Mouse (Mus musculus) urinary bladder, adult 18-20 months (tissue): ENCODE measurements around the gene Cc2d1b.

Experiments
- DNase-seq, 2 experiments: peaks; one replicate each; pipeline ENCODE4 v3.0.0; 2022; ENCODE audit warnings: low spot score in 2 of 2, mixed read lengths in 2 of 2

Gene Cc2d1b

DNA sequence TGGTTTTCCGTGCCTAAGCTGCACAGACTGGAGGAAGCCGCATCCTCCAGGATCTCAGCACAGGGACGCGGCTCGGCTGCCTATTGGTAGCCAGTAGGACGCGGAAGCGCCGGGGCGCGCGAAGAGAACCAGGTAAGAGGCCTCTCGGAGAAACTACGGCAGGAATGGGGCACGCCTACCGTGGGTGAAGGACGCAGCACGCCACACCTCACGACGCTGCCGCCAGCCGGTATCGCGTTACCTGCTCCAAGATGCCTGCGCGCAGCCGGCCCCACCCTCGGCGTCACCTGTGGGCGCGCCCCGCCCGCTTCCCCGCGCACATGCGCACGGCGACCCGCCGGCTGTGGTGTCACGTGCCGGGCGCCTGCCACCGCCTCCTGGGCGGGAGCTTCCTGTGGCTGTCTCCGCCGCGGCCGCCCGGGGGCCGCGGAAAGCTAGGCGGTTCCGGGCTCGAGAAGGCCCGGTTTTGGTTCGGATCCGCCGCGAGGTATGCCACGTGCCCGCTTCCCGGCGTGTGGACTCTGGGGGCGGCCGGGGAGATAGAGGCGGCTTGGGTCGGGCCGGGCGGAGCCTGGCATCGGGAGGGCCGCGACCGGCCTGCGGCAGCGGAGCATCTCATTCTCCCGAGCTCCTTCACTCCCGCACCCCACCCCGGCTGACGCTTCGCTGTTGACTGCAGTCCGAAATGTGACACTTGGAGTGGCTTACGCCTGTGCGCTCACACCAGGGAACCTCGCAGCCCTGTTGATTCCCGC is at the start of gene Cc2d1b:
Cc2d1b (plus strand) TSS at position 354 of the 755 bp plus-strand sequence.
- peak; percentile 77 to 89 for DNase-seq

- no peak for DNase-seq
Measured at GRCm38 (mm10) chr4:108572644-108573043, 47.1 kb upstream of the Cc2d1b start.

- peak; percentile 95 to 98 for DNase-seq
Measured at GRCm38 (mm10) chr4:108578840-108579742, 40.6 kb upstream of the Cc2d1b start, which contains the start of the genes Prpf38a and Orc1. Prpf38a (minus strand) TSS chr4:108579336. Orc1 (plus strand) TSS chr4:108579423.

DNA sequence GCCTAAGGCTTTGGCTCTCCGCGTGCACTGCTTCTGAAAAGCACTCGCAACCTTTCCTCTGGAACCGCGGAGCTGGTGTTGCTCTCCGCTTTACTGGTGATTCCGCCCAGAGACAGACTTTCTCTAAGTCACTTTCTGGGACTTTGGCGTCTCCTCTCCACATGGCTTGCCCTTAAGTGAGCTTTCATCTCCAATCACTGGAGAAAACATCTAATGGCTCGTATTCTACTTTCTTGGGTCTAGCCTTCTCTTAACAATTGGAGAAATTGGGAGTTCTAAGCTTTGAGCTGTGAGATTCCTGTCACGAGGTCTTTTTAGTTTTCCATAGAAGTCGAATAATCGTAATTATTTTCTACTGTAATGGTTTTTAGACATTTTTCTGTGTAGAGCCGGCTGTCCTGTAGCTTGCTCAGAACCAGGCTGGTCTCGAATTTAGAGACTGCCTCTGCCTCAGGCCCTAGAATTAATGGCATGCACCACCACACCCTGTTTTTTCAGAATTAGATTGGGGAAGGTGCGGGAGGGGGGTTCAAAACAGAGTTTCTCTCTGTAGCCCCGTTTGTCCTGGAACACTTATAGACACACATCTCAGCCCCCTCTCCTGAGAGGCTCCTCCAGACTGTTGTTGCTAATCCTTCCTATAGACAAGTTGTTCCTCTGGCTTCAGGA is 39.9 kb upstream of the Cc2d1b start:
- no peak for DNase-seq

GRCm38 (mm10) chr4:108593376-108593775 is 26.4 kb upstream of the Cc2d1b start:
- no peak for DNase-seq

- no peak for DNase-seq
Measured at GRCm38 (mm10) chr4:108595785-108596184, 24.0 kb upstream of the Cc2d1b start.

GRCm38 (mm10) chr4:108598306-108598705 is 21.4 kb upstream of the Cc2d1b start:
- no peak for DNase-seq

- no peak for DNase-seq
Measured at GRCm38 (mm10) chr4:108601870-108602269, 17.9 kb upstream of the Cc2d1b start.

DNA sequence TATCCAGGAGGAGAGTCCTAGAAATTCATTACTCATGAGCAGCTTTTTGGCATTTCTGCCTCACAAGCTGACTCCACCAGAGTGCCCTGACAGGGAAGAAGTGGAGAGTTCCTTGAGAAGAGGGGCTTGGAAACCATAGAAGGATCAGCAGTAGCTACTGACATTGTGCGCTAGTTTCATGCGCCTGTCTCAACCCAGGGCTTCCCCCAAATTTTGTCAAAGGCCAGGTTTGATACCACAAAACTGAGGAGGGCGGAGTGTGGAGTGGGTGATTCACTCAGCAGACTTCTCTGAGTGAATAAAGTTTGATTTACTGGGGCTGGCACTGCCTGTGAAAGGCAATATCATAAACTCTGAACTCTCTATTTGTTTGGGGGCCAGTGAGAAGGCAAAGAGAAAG is 11.1 kb upstream of the Cc2d1b start:
- no peak for DNase-seq

DNA sequence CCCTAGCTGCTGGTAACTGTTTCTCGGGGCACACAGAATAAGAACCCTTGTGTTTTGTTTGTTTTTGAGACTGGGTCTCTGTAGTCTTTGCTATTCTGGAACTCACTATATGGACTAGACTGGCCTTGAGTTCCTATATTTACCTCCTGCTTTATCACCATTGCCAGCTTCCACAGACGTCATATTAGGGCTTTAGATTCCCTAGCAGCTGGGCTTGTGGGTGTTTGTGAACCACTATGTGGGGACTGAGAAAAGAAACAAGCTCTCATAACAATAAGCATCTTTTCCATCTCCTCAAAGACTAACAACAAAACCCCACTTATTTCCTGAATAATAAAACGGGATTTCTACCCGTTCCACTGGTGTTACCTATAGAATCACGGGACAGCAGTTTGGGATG is 8.8 kb upstream of the Cc2d1b start:
- no peak for DNase-seq

GRCm38 (mm10) chr4:108618586-108618985 is 1.2 kb upstream of the Cc2d1b start:
- DNase-seq = no peak

GRCm38 (mm10) chr4:108619165-108619564 is 575 bp upstream of the Cc2d1b start:
- no peak for DNase-seq

- DNase-seq = no peak
Measured at GRCm38 (mm10) chr4:108620536-108620935, 796 bp downstream of the Cc2d1b start.

DNA sequence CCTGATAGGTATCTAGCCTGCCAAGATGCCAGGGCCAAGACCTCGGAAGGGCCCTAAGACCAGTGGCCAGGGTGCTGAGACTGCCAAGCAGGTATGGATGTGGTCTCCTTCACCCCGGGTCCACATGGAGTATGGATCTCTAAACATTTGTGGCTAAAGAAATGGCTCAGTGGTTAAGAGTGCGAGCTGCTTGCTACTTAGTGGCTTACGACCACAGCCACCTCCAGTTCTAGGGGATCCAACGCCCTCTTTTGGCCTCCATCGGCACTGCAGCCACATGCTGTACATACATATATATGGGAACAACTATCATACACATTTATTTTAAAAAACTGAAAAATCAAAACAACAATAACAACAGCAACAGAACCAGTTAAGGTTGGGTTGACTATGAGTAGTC is 1.8 kb downstream of the Cc2d1b start:
- no peak for DNase-seq

GRCm38 (mm10) chr4:108627066-108627465 is 7.3 kb downstream of the Cc2d1b start:
- DNase-seq = no peak

DNA sequence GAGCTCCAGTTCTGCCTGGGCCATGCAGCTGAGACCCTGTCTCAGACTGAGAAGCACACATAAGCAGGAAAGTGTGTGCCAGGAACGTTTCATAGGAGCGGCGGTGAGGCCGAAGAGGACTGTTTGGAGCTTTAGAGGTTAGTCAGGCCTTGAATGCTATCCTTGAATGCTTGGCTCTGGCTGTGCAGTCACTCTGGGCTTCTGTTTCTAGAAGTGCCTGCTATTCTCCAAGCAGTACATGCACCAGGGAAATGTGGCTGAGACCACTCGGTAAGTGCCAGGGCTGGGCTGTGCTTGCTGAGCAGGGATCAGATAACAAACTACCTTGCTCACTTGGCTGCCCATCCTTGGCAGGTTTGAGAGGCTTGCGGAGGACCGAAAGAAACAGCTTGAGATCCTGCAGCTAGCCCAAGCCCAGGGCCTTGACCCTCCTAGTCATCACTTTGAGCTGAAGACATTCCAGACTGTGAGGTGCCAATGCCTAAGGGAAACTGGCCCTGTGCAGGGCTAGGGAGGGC is 9.7 kb downstream of the Cc2d1b start:
- no peak for DNase-seq

DNA sequence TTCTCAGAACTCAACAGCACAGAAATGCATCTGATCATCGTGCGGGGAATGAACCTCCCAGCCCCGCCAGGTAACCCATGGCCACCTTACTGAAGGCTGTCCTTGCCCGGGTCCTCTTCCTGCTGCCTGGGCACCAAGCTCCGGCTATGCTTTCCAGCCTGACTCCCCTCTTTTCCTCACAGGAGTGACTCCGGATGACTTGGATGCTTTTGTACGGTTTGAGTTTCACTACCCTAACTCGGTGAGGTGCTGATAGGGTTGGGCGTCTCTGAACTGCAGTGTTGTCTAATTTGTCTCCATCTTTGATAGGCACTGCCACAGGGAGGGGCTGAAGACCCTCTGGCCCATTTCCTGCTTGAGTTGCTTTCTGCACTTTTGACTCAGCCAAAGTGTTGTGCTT is 10.4 kb downstream of the Cc2d1b start:
- DNase-seq = no peak

GRCm38 (mm10) chr4:108631616-108632015 is 11.9 kb downstream of the Cc2d1b start:
- DNase-seq = no peak

- DNase-seq = no peak
Measured at GRCm38 (mm10) chr4:108633703-108634102, 14.0 kb downstream of the Cc2d1b start.

DNA sequence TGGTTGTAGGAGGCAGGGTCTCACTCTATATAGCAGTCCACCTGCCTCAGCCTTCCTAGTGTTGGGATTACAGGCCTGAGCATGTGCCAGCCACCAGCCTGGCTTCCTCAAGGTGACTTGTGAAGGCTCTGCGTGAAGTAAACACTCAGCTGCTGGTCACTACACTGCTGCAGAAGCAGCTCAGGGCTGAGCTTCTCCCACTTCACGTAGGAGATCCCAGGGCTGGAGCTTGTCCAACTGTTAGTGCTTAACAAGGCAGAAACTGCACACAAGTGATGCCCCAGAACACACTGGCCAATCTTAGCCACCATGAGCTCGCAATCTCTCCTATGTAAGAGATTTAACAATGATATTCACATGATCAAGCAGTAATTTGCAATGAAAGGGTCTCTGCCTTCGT is 15.0 kb downstream of the Cc2d1b start:
- DNase-seq = no peak

DNA sequence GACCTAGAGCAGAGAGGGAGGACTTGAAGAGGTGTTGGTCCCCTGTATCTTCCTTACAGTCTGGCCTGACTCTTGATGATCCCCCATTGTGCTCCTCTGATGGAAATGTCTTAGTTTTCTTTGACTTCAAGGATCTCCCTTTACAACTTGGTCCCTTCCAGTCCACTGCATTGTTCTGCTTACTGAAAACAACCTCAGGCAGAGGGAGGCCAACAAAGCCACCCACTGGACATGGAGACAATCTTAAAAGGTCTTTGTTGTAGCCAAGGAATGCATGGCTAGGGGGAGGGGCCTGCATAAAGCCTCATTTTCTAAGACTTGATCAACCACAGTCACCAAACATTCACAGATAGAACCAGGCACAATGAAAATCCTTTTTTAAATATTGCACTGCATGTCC is 15.4 kb downstream of the Cc2d1b start:
- no peak for DNase-seq

- DNase-seq = no peak
Measured at GRCm38 (mm10) chr4:108637721-108638120, 18.0 kb downstream of the Cc2d1b start.
